Mouse (Mus musculus) cerebellum, adult 2 months (tissue): ENCODE results near the gene Mitd1.

Experiments used
- CTCF ChIP-seq: fragments of 200-500 bp; IDR thresholded peaks from 2 replicates; pipeline ENCODE4 v1.5.1; 2011; ENCODE audit warnings: low read depth, mild to moderate bottlenecking, control low read depth, low read length, moderate library complexity, borderline replicate concordance; ENCODE audit not compliant: insufficient read depth
- POLR2A ChIP-seq: fragments of 200-500 bp; IDR thresholded peaks from 2 replicates; pipeline ENCODE4 v1.6.1; 2011; ENCODE audit warnings: low read length, control low read depth, borderline replicate concordance; ENCODE audit not compliant: insufficient read depth

- no peak for TF ChIP-seq POLR2A
- no peak for TF ChIP-seq CTCF
Measured at GRCm38 (mm10) chr1:37877736-37878460, 12.3 kb downstream of the Mitd1 start.
